Mouse (Mus musculus) adrenal gland, adult 2 months (tissue): Measurements from ENCODE around the gene Tnfsf14. TPM values are rescaled to one million over a fixed set of nuclear protein-coding genes. Genes with fewer than 3 reads are reported as not detected.

Experiments used
- DNase-seq: peaks from one replicate; pipeline ENCODE4 v3.0.0; 2021
- long read RNA-seq: library from polyadenylated mRNA; stranded (forward); transcript quantifications from one replicate; pipeline ENCODE4 v2.0.0, GENCODE M21; 2021
- polyA plus RNA-seq: library from polyadenylated mRNA; depleted of rRNA; stranded (reverse); fragments of >200 nt; gene quantifications from 2 replicates; pipeline ENCODE4 v1.2.3, GENCODE M21; 2012; rRNA removed
- total RNA-seq, 2 experiments: library from RNA; stranded (reverse); gene quantifications; 2 replicates each; pipeline ENCODE4 v1.2.3; 2021

Gene Tnfsf14
- total RNA-seq, result under 1 TPM in 1 of 2 experiments, not detected in 1; 0.21 TPM
- 0.26 and 0.44 TPM in 2 replicates for polyA plus RNA-seq
- long read RNA-seq, result 0 reads

GRCm38 (mm10) chr17:57194041-57194507 lies at the start of gene Tnfsf14:
Tnfsf14 (minus strand) TSS chr17:57194177.
- peak; percentile 21 for DNase-seq

- DNase-seq, result no peak
Observed at GRCm38 (mm10) chr17:57237181-57237580, 43.2 kb upstream of the Tnfsf14 start.

GRCm38 (mm10) chr17:57235803-57236202 lies 41.8 kb upstream of the Tnfsf14 start:
- DNase-seq, result no peak

GRCm38 (mm10) chr17:57234254-57234928 lies 40.4 kb upstream of the Tnfsf14 start:
- DNase-seq, result no peak

- DNase-seq, result peak; percentile 52
Observed at GRCm38 (mm10) chr17:57233038-57233437, 39.1 kb upstream of the Tnfsf14 start.

GRCm38 (mm10) chr17:57232200-57232599 lies 38.2 kb upstream of the Tnfsf14 start:
- DNase-seq, result no peak

GRCm38 (mm10) chr17:57231321-57231771 lies 37.4 kb upstream of the Tnfsf14 start:
- DNase-seq, result peak; percentile 40

- peak; percentile 49 for DNase-seq
Observed at GRCm38 (mm10) chr17:57230728-57231125, 36.8 kb upstream of the Tnfsf14 start.

- peak; percentile 52 for DNase-seq
Observed at GRCm38 (mm10) chr17:57229851-57230727, 36.1 kb upstream of the Tnfsf14 start.

- DNase-seq, result no peak
Observed at GRCm38 (mm10) chr17:57228873-57229272, 34.9 kb upstream of the Tnfsf14 start.

- DNase-seq, result peak; percentile 79
Observed at GRCm38 (mm10) chr17:57228014-57228413, 34.0 kb upstream of the Tnfsf14 start, which contains the start of gene C3. C3 (minus strand) TSS chr17:57228136.

- no peak for DNase-seq
Observed at GRCm38 (mm10) chr17:57227468-57227867, 33.5 kb upstream of the Tnfsf14 start.

- DNase-seq, result no peak
Observed at GRCm38 (mm10) chr17:57223313-57223712, 29.3 kb upstream of the Tnfsf14 start.

- DNase-seq, result no peak
Observed at GRCm38 (mm10) chr17:57221911-57222310, 27.9 kb upstream of the Tnfsf14 start.

GRCm38 (mm10) chr17:57219884-57220207 lies 25.9 kb upstream of the Tnfsf14 start:
- no peak for DNase-seq

- DNase-seq, result peak; percentile 76
Observed at GRCm38 (mm10) chr17:57219167-57219883, 25.3 kb upstream of the Tnfsf14 start.

- peak; percentile 53 for DNase-seq
Observed at GRCm38 (mm10) chr17:57218335-57218900, 24.4 kb upstream of the Tnfsf14 start.

- DNase-seq, result no peak
Observed at GRCm38 (mm10) chr17:57214676-57215387, 20.9 kb upstream of the Tnfsf14 start.

- no peak for DNase-seq
Observed at GRCm38 (mm10) chr17:57211501-57211900, 17.5 kb upstream of the Tnfsf14 start.

GRCm38 (mm10) chr17:57209330-57209729 lies 15.4 kb upstream of the Tnfsf14 start:
- no peak for DNase-seq

- no peak for DNase-seq
Observed at GRCm38 (mm10) chr17:57207938-57208337, 14.0 kb upstream of the Tnfsf14 start.
